ENCODE assay signal across 8 mouse cellular contexts in the genomic region with DNA sequence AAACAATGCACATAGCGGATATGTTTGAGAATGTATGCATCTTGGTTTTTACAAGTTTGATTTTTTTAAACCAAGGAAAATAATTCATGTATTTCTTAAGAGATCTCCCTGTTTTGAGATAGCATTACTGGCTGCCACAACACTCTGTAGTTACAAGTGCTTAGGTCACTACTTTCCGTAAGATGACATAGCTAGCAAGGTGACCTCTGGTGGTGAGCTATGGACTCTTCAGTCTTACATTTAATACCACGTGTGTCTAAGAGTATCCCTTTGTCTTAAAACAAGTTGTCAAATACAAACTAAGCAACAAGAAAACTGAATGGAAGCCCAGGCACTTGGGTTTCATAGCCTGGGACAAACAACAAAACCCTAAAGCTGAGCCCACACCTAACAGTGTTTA. TPM values are rescaled to one million over a fixed set of nuclear protein-coding genes. Genes with fewer than 3 reads are reported as not detected.
A peak's percentile ranks its signal among the peaks of the same experiment; 100 is the strongest.
DNase-seq lines count a peak whose midpoint lies in the region; ATAC-seq and TF ChIP-seq lines count a peak whose summit lies in the region.

No protein-coding gene starts in this region.

- no peak overlapping the region for H3K27ac ChIP-seq in intestine, postnatal 0 days (ENCODE audit: low read depth, low read length)
- H3K27ac ChIP-seq in midbrain, embryonic 12.5 days (replicated peaks), result no peak overlapping the region

- H3K9me3 ChIP-seq in intestine, postnatal 0 days (ENCODE audit: control insufficient read depth), result no peaks in the 10 kb centered on the region
- no peaks in the 10 kb centered on the region for H3K9me3 ChIP-seq in midbrain, embryonic 12.5 days

- H3K27me3 ChIP-seq in intestine, postnatal 0 days (replicated peaks; ENCODE audit: control insufficient read depth, insufficient read depth, low read length), result no peaks in the 10 kb centered on the region
- no peaks in the 10 kb centered on the region for H3K27me3 ChIP-seq in midbrain, embryonic 12.5 days

- no peak overlapping the region for H3K9ac ChIP-seq in intestine, postnatal 0 days (ENCODE audit: low read depth, low read length)
- H3K9ac ChIP-seq in midbrain, embryonic 12.5 days (replicated peaks), result no peak overlapping the region

- WGBS in intestine, postnatal 0 days, result 50% methylated on average over 3 of the region's 3 CpGs
- WGBS in midbrain, embryonic 12.5 days, result 67% methylated on average over 3 of the region's 3 CpGs

- peak; percentile 80 for TF ChIP-seq CTCF in intestine, postnatal 0 days (IDR thresholded peaks at IDR 0.05; ENCODE audit: low read depth)

- 0 out of 2 replicates have a peak, but pooled peaks have one; percentile 36 for ATAC-seq in intestine, postnatal 0 days
- ATAC-seq in midbrain, embryonic 12.5 days (ENCODE audit: low FRiP score, low read depth), result peak; percentile 56; the same call in 1 of the 2 replicates

- H3K4me2 ChIP-seq in intestine, postnatal 0 days (replicated peaks; ENCODE audit: low read depth), result no peak overlapping the region
- no peak overlapping the region for H3K4me2 ChIP-seq in midbrain, embryonic 12.5 days (replicated peaks)

- peak; percentile 63 to 65 for DNase-seq in cerebellum, postnatal 14 days
- DNase-seq in cerebellum, adult 9-10 months, result no peak
- DNase-seq in B cell, adult 2 months, result peak; percentile 34 to 45
- DNase-seq in fibroblast of lung, adult 2 months (ENCODE audit: low read depth), result peak; percentile 63
- no peak for DNase-seq in frontal cortex, postnatal 10 days (ENCODE audit: low spot score in 2 of 2)
- no peak for DNase-seq in thymus, postnatal 0 days (ENCODE audit: low spot score)

- H3K36me3 ChIP-seq in intestine, postnatal 0 days (ENCODE audit: control insufficient read depth, insufficient read depth), result peaks cover 71% of the 10 kb centered on the region
- H3K36me3 ChIP-seq in midbrain, embryonic 12.5 days, result peaks cover 74% of the 10 kb centered on the region

- no peak overlapping the region for H3K4me3 ChIP-seq in intestine, postnatal 0 days (ENCODE audit: low read depth, low read length)
- no peak overlapping the region for H3K4me3 ChIP-seq in midbrain, embryonic 12.5 days

- no peaks in the 10 kb centered on the region for H3K4me1 ChIP-seq in intestine, postnatal 0 days (replicated peaks; ENCODE audit: control insufficient read depth, insufficient read depth, low read length)
- H3K4me1 ChIP-seq in midbrain, embryonic 12.5 days, result no peaks in the 10 kb centered on the region

RNA-seq across cellular contexts. Expression of gene Usp38, which starts 22.8 kb away (rescaled TPM):
- polyA plus RNA-seq in intestine, postnatal 0 days (2015; fragmentation: Nextera tagmentation; extraction: Ambion mirVana), result 9.4 and 10.6 TPM in 2 replicates
- 30.7 and 32.7 TPM in 2 replicates for polyA plus RNA-seq in midbrain, embryonic 12.5 days (2016; fragmentation: Nextera tagmentation; extraction: Ambion mirVana)
- 22.4 and 24.4 TPM in 2 replicates for polyA plus RNA-seq in thymus, postnatal 0 days (2015; fragmentation: Nextera tagmentation; extraction: Ambion mirVana)

Comparison
In these comparisons a context has a peak if more than half of its experiments do, and no peak if none do; other contexts are left out.
1. DNase-seq: peak in cerebellum, postnatal 14 days (2 of 2), B cell, adult 2 months (2 of 2) and fibroblast of lung, adult 2 months (single experiment); none in cerebellum, adult 9-10 months (single experiment), frontal cortex, postnatal 10 days (0 of 2) and thymus, postnatal 0 days (single experiment).